Mouse (Mus musculus): ENCODE measurements at regions not wholly inside any gene's neighbourhood (a gene's known extent, or its start where the extent isn't known, plus 50 kb on each side); places are given as distances from the start of the nearest gene placed in this dataset.

- DNase-seq (ENCODE audit: low spot score, missing footprints) (no peak), ATAC-seq (ENCODE audit: low FRiP score) (no peak; the same call in 1 of the 2 replicates)
- H3K36me3 ChIP-seq (ENCODE audit: control insufficient read depth, insufficient read depth, low read length), result no peaks in the 10 kb centered on the region
- H3K4me2 ChIP-seq, result no peak overlapping the region
- whole genome bisulfite sequencing, result 63% methylated on average over 12 of the region's 12 CpGs
- H3K9me3 ChIP-seq (ENCODE audit: control insufficient read depth, low read length), result no peaks in the 10 kb centered on the region
- peaks cover 20% of the 10 kb centered on the region for H3K4me1 ChIP-seq (ENCODE audit: control insufficient read depth, insufficient read depth, low read length)
- peak overlapping the region; percentile 56 for H3K27ac ChIP-seq (ENCODE audit: low read depth, low read length)
- H3K27me3 ChIP-seq (ENCODE audit: control insufficient read depth, insufficient read depth, low read length), result no peaks in the 10 kb centered on the region
- no peak overlapping the region for H3K9ac ChIP-seq (ENCODE audit: low read length)
- no peak overlapping the region for H3K4me3 ChIP-seq (ENCODE audit: low read depth, low read length)
Measured at GRCm38 (mm10) chr17:9879556-9880206, 210.2 kb upstream of the Pabpc6 start.

GRCm38 (mm10) chr17:9873695-9874094 is 204.2 kb upstream of the Pabpc6 start:
- Histone ChIP-seq H3K27me3 (ENCODE audit: control insufficient read depth, insufficient read depth, low read length) (no peaks in the 10 kb centered on the region), H3K9ac (ENCODE audit: low read length) (no peak overlapping the region), H3K9me3 (ENCODE audit: control insufficient read depth, low read length) (no peaks in the 10 kb centered on the region), H3K4me3 (ENCODE audit: low read depth, low read length) (no peak overlapping the region), H3K36me3 (ENCODE audit: control insufficient read depth, insufficient read depth, low read length) (no peaks in the 10 kb centered on the region), H3K4me1 (ENCODE audit: control insufficient read depth, insufficient read depth, low read length) (peaks cover 4% of the 10 kb centered on the region), H3K4me2 (no peak overlapping the region), H3K27ac (ENCODE audit: low read depth, low read length) (no peak overlapping the region)
- ATAC-seq (ENCODE audit: low FRiP score), result no peak
- DNase-seq (ENCODE audit: low spot score, missing footprints), result no peak
- 72% methylated on average over 10 of the region's 10 CpGs for WGBS

- no peak for DNase-seq (ENCODE audit: low spot score, missing footprints)
- H3K4me2 ChIP-seq, result no peak overlapping the region
- H3K4me3 ChIP-seq (ENCODE audit: low read depth, low read length), result no peak overlapping the region
- H3K9me3 ChIP-seq (ENCODE audit: control insufficient read depth, low read length), result no peaks in the 10 kb centered on the region
- no peaks in the 10 kb centered on the region for H3K27me3 ChIP-seq (ENCODE audit: control insufficient read depth, insufficient read depth, low read length)
- no peak overlapping the region for H3K9ac ChIP-seq (ENCODE audit: low read length)
- whole genome bisulfite sequencing, result 79% methylated on average over 3 of the region's 3 CpGs
- H3K4me1 ChIP-seq (ENCODE audit: control insufficient read depth, insufficient read depth, low read length), result peaks cover 4% of the 10 kb centered on the region
- no peaks in the 10 kb centered on the region for H3K36me3 ChIP-seq (ENCODE audit: control insufficient read depth, insufficient read depth, low read length)
- no peak for ATAC-seq (ENCODE audit: low FRiP score)
- H3K27ac ChIP-seq (ENCODE audit: low read depth, low read length), result no peak overlapping the region
Measured at GRCm38 (mm10) chr17:9870237-9870636, 200.7 kb upstream of the Pabpc6 start.

GRCm38 (mm10) chr17:9868747-9869281 is 199.3 kb upstream of the Pabpc6 start:
- Histone ChIP-seq H3K27ac (ENCODE audit: low read depth, low read length) (no peak overlapping the region), H3K36me3 (ENCODE audit: control insufficient read depth, insufficient read depth, low read length) (no peaks in the 10 kb centered on the region), H3K4me1 (ENCODE audit: control insufficient read depth, insufficient read depth, low read length) (peaks cover 5% of the 10 kb centered on the region), H3K4me3 (ENCODE audit: low read depth, low read length) (no peak overlapping the region), H3K27me3 (ENCODE audit: control insufficient read depth, insufficient read depth, low read length) (no peaks in the 10 kb centered on the region), H3K9me3 (ENCODE audit: control insufficient read depth, low read length) (no peaks in the 10 kb centered on the region), H3K4me2 (no peak overlapping the region), H3K9ac (ENCODE audit: low read length) (no peak overlapping the region)
- no peak for ATAC-seq (ENCODE audit: low FRiP score)
- WGBS, result 90% methylated on average over 11 of the region's 11 CpGs
- DNase-seq (ENCODE audit: low spot score, missing footprints), result peak; percentile 69

GRCm38 (mm10) chr17:9864254-9864653 is 194.7 kb upstream of the Pabpc6 start:
- H3K36me3 ChIP-seq (ENCODE audit: control insufficient read depth, insufficient read depth, low read length), result no peaks in the 10 kb centered on the region
- H3K9ac ChIP-seq (ENCODE audit: low read length), result no peak overlapping the region
- no peaks in the 10 kb centered on the region for H3K9me3 ChIP-seq (ENCODE audit: control insufficient read depth, low read length)
- WGBS, result 78% methylated on average over 10 of the region's 10 CpGs
- H3K4me3 ChIP-seq (ENCODE audit: low read depth, low read length), result no peak overlapping the region
- peaks cover 5% of the 10 kb centered on the region; the same call in 1 of the 2 replicates for H3K4me1 ChIP-seq (ENCODE audit: control insufficient read depth, insufficient read depth, low read length)
- no peak overlapping the region for H3K4me2 ChIP-seq
- DNase-seq (ENCODE audit: low spot score, missing footprints) (peak; percentile 51), ATAC-seq (ENCODE audit: low FRiP score) (no peak)
- no peak overlapping the region for H3K27ac ChIP-seq (ENCODE audit: low read depth, low read length)
- H3K27me3 ChIP-seq (ENCODE audit: control insufficient read depth, insufficient read depth, low read length), result no peaks in the 10 kb centered on the region

GRCm38 (mm10) chr17:9861923-9862854 is 192.7 kb upstream of the Pabpc6 start:
- H3K4me3 ChIP-seq (ENCODE audit: low read depth, low read length), result no peak overlapping the region
- no peak for ATAC-seq (ENCODE audit: low FRiP score)
- no peaks in the 10 kb centered on the region for H3K27me3 ChIP-seq (ENCODE audit: control insufficient read depth, insufficient read depth, low read length)
- H3K36me3 ChIP-seq (ENCODE audit: control insufficient read depth, insufficient read depth, low read length), result no peaks in the 10 kb centered on the region
- no peak overlapping the region for H3K9ac ChIP-seq (ENCODE audit: low read length)
- H3K4me2 ChIP-seq, result no peak overlapping the region
- peak overlapping the region; percentile 48; the same call in 1 of the 2 replicates for H3K27ac ChIP-seq (ENCODE audit: low read depth, low read length)
- no peaks in the 10 kb centered on the region; the same call in 1 of the 2 replicates for H3K9me3 ChIP-seq (ENCODE audit: control insufficient read depth, low read length)
- peak; percentile 81 for DNase-seq (ENCODE audit: low spot score, missing footprints)
- H3K4me1 ChIP-seq (ENCODE audit: control insufficient read depth, insufficient read depth, low read length), result peaks cover 5% of the 10 kb centered on the region; the same call in 1 of the 2 replicates
- 79% methylated on average over 15 of the region's 15 CpGs for WGBS

GRCm38 (mm10) chr17:9861346-9861745 is 191.8 kb upstream of the Pabpc6 start:
- H3K9ac ChIP-seq (ENCODE audit: low read length), result no peak overlapping the region
- H3K27ac ChIP-seq (ENCODE audit: low read depth, low read length), result 0 out of 2 replicates have a peak overlapping the region, but pooled peaks have one; percentile 47
- no peak for ATAC-seq (ENCODE audit: low FRiP score)
- no peaks in the 10 kb centered on the region for H3K36me3 ChIP-seq (ENCODE audit: control insufficient read depth, insufficient read depth, low read length)
- H3K9me3 ChIP-seq (ENCODE audit: control insufficient read depth, low read length), result peaks cover 4% of the 10 kb centered on the region; the same call in 1 of the 2 replicates
- H3K4me1 ChIP-seq (ENCODE audit: control insufficient read depth, insufficient read depth, low read length), result peaks cover 5% of the 10 kb centered on the region; the same call in 1 of the 2 replicates
- WGBS, result 87% methylated on average over 6 of the region's 6 CpGs
- H3K27me3 ChIP-seq (ENCODE audit: control insufficient read depth, insufficient read depth, low read length), result no peaks in the 10 kb centered on the region
- DNase-seq (ENCODE audit: low spot score, missing footprints), result no peak
- H3K4me3 ChIP-seq (ENCODE audit: low read depth, low read length), result no peak overlapping the region
- no peak overlapping the region for H3K4me2 ChIP-seq

- Histone ChIP-seq H3K9ac (ENCODE audit: low read length) (no peak overlapping the region), H3K27me3 (ENCODE audit: control insufficient read depth, insufficient read depth, low read length) (no peaks in the 10 kb centered on the region), H3K27ac (ENCODE audit: low read depth, low read length) (no peak overlapping the region), H3K4me3 (ENCODE audit: low read depth, low read length) (no peak overlapping the region), H3K36me3 (ENCODE audit: control insufficient read depth, insufficient read depth, low read length) (no peaks in the 10 kb centered on the region), H3K4me1 (ENCODE audit: control insufficient read depth, insufficient read depth, low read length) (no peaks in the 10 kb centered on the region), H3K9me3 (ENCODE audit: control insufficient read depth, low read length) (no peaks in the 10 kb centered on the region), H3K4me2 (no peak overlapping the region)
- 60% methylated on average over 9 of the region's 9 CpGs for WGBS
- peak; percentile 87 for ATAC-seq (ENCODE audit: low FRiP score)
- DNase-seq (ENCODE audit: low spot score, missing footprints), result no peak
Measured at GRCm38 (mm10) chr17:9848559-9849357, 179.2 kb upstream of the Pabpc6 start.
